Mouse (Mus musculus): ENCODE measurements around the gene Myh9.

DNA sequence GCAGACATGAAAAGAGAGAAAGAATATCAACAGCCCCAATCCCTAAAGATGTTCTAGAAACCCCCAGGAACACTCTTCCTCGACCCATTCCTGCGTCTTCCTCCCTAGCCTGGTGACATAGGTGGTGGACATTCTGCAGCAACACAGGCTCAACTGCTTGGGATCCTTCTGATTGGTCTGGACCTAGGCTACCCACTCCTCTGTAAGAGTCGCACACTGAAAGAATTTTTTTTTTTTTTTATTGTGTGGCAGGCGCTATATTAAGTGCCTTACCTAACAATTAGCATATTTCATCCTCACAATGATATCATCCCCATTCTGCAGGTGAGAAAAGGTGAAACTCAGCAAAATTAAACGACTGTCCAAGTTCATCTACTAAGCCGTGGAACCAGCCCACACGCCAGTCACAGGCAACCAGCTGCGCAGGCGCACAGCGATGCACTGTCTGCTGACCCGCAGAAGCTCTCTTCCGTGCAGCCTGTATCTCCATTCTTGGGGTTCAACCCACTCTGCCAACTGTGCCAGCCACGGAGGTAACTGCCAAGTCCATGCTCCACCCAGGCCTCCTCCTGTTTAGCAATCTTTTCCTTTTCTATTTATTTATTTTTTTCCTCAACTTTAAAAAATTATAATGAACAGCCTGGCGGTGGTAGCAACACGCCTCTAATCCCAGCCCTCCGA is 3.1 kb upstream of the Myh9 start:
- TF ChIP-seq CTCF (IDR thresholded peaks at IDR 0.05; ENCODE audit: insufficient read depth, low read depth, low read length) (no peak), POLR2A (IDR thresholded peaks at IDR 0.05; ENCODE audit: insufficient read depth, low read depth, low read length) (no peak)

All from olfactory bulb, adult 2 months (tissue).